Mouse (Mus musculus): Measurements from ENCODE around the gene S1pr3.

DNA sequence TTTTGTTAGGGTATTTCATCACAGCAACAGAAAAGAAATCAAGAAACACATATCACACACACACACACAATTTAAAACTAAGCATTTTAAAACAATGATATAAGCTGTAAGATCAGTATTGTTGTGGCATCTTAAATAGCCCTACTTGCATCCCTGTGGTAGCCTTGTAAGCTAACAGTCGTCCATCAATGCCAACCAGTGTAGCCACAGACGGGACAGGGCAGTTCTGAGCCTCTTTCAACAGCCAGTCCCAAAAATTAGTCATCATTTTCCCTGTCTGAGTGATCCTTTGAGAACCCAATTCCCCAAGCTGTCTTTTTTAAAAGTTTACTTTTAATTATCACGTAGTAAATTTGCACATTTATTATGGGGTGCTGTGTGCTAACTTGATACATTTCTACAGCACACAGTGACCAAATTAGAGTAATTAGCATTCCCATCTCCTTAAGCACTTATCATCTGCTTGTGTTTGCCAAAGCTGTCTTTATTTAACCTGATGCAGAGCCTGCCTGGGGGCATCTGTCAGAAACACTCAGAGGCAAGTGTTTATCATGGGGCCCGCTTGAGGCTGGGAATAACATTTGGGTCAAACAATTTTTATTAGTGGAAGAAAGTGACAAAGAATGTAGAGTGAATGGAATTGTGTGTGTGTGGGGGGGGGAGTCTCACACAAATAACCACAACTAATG lies 47.9 kb downstream of the S1pr3 start:
- TF ChIP-seq CTCF (conservative IDR thresholded peaks at IDR 0.05; ENCODE audit: low read length) (no peak), NANOG (IDR thresholded peaks at IDR 0.05; ENCODE audit: borderline replicate concordance, low read length) (no peak)
